Mouse (Mus musculus) kidney, embryonic 16.5 days (tissue): ENCODE results near the gene Usp46. TPM values are rescaled to one million over a fixed set of nuclear protein-coding genes. Genes with fewer than 3 reads are reported as not detected.

Experiments used
- ATAC-seq: fragments of 200-750 bp; cut with Nextera tagmentation; 2 replicates; pipeline ENCODE4 v1.8.0; 2017; ENCODE audit warnings: moderate TSS enrichment; ENCODE audit not compliant: low FRiP score, low TSS enrichment
- H3K27ac ChIP-seq: fragments of 300-500 bp; sonication (generic); 2 replicates; pipeline ENCODE4 v1.5.1; 2014; ENCODE audit warnings: low read length
- H3K27me3 ChIP-seq: fragments of 300-500 bp; sonication (generic); 2 replicates; pipeline ENCODE4 v1.6.1; 2014; ENCODE audit warnings: low read length, control low read depth, mixed read lengths; ENCODE audit not compliant: insufficient read depth
- H3K36me3 ChIP-seq: fragments of 300-500 bp; sonication (generic); 2 replicates; pipeline ENCODE4 v1.6.1; 2014; ENCODE audit warnings: low read length, control low read depth, mixed read lengths; ENCODE audit not compliant: insufficient read depth
- H3K4me1 ChIP-seq: fragments of 300-500 bp; sonication (generic); 2 replicates; pipeline ENCODE4 v1.6.1; 2014; ENCODE audit warnings: low read length, control low read depth, mixed read lengths; ENCODE audit not compliant: insufficient read depth
- H3K4me2 ChIP-seq: fragments of 300-500 bp; sonication (generic); replicated peaks from 2 replicates; pipeline ENCODE4 v1.6.1; 2014; ENCODE audit warnings: low read depth, low read length
- H3K4me3 ChIP-seq: fragments of 300-500 bp; sonication (generic); 2 replicates; pipeline ENCODE4 v1.5.1; 2014; ENCODE audit warnings: mild to moderate bottlenecking, low read length
- H3K9ac ChIP-seq: fragments of 300-500 bp; sonication (generic); replicated peaks from 2 replicates; pipeline ENCODE4 v1.6.1; 2014; ENCODE audit warnings: low read length
- H3K9me3 ChIP-seq: fragments of 300-500 bp; sonication (generic); 2 replicates; pipeline ENCODE4 v1.6.1; 2016; ENCODE audit warnings: low read length, control low read depth
- WGBS: fragments of 180-500 bp; shearing (Covaris S2); extraction: QIAGEN DNeasy Blood & Tissue Kit; methylation state at CpG from one replicate; pipeline ENCODE4 v1.1.7; 2014; 5-methylcytosine and 5-hydroxymethylcytosine counted together
- polyA plus RNA-seq: library from polyadenylated mRNA; unstranded; fragments of >200 nt; fragmentation: Nextera tagmentation; extraction: Ambion mirVana; gene quantifications from 2 replicates; pipeline ENCODE4 v1.2.1, GENCODE M21; 2015

The Usp46 gene
- polyA plus RNA-seq, 1 experiment from 2014 or later, result 27.3 TPM

DNA sequence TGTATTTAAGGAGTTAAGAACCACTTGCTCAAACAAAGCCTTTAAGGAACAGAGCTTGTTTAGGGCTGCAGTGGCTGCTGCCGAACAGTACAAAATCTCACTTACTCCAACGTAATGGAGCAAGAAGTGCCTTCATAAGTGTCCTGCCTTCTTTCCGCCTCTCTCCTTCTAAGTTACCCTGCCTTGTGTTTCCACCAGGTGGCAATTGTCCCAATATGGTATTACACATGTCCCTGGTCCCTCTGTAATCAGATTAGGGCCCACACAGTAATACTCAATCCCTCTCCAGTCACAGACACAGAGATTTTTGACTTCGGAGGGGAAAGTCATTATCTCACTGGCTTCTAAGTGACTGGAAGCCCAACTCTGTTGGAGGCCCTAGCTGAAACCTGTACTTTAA is 34.1 kb downstream of the Usp46 start:
- H3K9me3 ChIP-seq, result no peaks in the 10 kb centered on the region
- no peak for ATAC-seq
- WGBS, result 96% methylated on average over 4 of the region's 4 CpGs
- H3K4me1 ChIP-seq, result 0 out of 2 replicates have a peak, but pooled peaks cover 3% of the 10 kb centered on the region
- H3K27ac ChIP-seq, result no peak overlapping the region
- peaks cover 26% of the 10 kb centered on the region for H3K36me3 ChIP-seq
- H3K9ac ChIP-seq, result no peak overlapping the region
- H3K27me3 ChIP-seq, result no peaks in the 10 kb centered on the region
- H3K4me3 ChIP-seq, result no peak overlapping the region
- H3K4me2 ChIP-seq, result no peak overlapping the region

DNA sequence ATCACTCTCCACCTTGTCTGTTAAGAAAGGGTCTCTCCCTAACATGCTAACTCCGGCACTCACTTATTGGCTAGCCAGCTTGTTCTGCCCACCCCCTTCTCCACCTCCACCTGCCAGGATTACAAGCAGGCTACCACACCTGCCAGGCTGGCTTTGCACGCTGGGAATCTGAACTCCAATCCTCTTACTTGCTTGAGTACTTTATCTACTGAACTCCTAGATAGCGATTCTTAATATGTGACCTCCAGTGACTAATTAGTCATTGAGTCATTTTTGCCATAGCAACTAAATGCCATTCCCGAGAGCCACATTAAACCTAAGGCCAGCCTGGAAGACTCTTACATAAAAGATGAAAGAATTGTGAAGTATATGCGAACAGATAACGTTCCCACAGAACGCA is 38.4 kb downstream of the Usp46 start:
- H3K4me3 ChIP-seq, result no peak overlapping the region
- peaks cover 26% of the 10 kb centered on the region for H3K36me3 ChIP-seq
- H3K9me3 ChIP-seq, result no peaks in the 10 kb centered on the region
- ATAC-seq, result no peak
- H3K27ac ChIP-seq, result no peak overlapping the region
- 0 out of 2 replicates have a peak, but pooled peaks cover 6% of the 10 kb centered on the region for H3K4me1 ChIP-seq
- no peaks in the 10 kb centered on the region for H3K27me3 ChIP-seq
- 69% methylated on average over 7 of the region's 7 CpGs for WGBS
- no peak overlapping the region for H3K9ac ChIP-seq
- H3K4me2 ChIP-seq, result no peak overlapping the region

DNA sequence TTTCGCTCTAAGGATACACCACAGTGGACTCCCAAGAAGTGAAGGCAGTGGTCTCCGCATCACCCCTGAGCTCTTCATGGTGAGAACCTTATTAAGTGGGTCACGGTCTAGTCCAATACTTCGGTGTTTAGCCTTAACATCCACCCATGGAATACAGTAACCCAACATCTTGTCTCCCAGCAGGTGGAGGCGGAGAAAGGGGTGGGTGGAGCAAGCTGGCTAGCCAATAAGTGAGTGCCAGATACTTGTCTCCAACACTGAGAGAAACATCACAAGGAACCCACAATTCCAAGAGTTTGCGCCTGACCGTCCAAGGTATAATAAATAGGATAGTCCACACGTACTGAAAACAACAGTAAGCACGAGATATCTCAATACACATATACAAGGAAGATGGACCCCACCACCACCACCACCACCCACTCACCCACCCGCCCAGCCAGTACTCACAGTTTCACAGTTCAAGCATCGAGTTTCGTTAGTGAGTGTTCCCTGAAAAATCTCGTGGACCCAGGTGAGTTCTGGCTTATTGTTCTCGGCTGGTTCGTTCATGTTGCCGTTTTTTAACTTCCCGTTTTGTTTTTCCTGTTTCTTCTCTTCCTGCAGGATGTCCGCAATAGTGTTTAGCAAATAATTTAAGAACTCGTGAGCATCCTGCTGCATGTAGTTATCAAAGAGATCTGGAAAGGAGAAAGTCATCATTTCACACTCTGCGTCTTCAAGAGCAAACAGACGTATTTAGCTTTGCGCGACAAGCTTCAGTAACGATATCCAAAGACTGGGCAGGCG is 39.3 kb downstream of the Usp46 start:
- Histone ChIP-seq H3K9ac (no peak overlapping the region), H3K27me3 (no peaks in the 10 kb centered on the region), H3K36me3 (peaks cover 26% of the 10 kb centered on the region), H3K4me1 (0 out of 2 replicates have a peak, but pooled peaks cover 6% of the 10 kb centered on the region), H3K9me3 (no peaks in the 10 kb centered on the region), H3K27ac (peak overlapping the region; percentile 53; the same call in 1 of the 2 replicates), H3K4me2 (no peak overlapping the region), H3K4me3 (no peak overlapping the region)
- ATAC-seq, result no peak
- WGBS, result 91% methylated on average over 25 of the region's 25 CpGs

DNA sequence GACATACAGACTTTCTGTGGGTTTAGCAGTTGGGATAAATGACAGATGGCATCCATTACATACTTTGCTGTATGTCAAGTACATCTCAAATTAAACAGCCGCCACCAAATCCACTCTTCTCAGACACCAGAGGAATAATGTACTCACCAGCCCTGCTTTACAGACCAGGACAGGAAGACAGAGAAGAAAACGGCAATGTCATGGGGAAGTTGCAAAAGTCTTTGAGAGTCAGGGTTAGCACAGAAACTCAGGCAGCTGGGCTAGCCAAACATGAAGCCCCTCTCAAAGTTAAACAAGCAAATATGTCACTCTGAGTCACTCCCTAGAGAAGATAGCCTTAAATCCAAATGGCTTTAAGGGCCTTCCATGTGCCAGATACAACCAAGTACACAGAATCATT is 40.0 kb downstream of the Usp46 start:
- Histone ChIP-seq H3K4me3 (no peak overlapping the region), H3K4me1 (0 out of 2 replicates have a peak, but pooled peaks cover 6% of the 10 kb centered on the region), H3K9me3 (no peaks in the 10 kb centered on the region), H3K27ac (peak overlapping the region; percentile 53; the same call in 1 of the 2 replicates), H3K9ac (no peak overlapping the region), H3K27me3 (no peaks in the 10 kb centered on the region), H3K36me3 (peaks cover 26% of the 10 kb centered on the region), H3K4me2 (no peak overlapping the region)
- 65% methylated on average over 2 of the region's 2 CpGs for WGBS
- ATAC-seq, result no peak

DNA sequence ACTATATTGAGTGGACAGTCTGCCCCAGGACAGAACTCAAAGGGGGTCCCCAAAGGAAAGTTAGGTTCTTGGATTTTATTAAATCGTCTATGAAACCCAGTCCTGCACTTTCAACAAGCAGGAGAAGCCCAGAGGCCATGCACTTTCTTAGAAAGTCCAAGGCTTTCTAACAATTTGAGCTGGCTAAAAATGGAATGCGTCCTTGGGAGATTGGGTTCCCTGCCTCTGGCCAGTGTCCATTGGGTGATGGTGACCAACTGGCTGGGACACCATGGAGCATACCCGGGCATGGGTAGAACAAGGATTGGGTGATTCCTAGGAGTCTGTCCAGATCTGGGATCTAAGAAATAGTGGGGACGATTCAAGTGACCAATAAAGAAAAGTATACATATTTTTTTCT is 47.7 kb downstream of the Usp46 start:
- peaks cover 36% of the 10 kb centered on the region for H3K36me3 ChIP-seq
- no peak for ATAC-seq

DNA sequence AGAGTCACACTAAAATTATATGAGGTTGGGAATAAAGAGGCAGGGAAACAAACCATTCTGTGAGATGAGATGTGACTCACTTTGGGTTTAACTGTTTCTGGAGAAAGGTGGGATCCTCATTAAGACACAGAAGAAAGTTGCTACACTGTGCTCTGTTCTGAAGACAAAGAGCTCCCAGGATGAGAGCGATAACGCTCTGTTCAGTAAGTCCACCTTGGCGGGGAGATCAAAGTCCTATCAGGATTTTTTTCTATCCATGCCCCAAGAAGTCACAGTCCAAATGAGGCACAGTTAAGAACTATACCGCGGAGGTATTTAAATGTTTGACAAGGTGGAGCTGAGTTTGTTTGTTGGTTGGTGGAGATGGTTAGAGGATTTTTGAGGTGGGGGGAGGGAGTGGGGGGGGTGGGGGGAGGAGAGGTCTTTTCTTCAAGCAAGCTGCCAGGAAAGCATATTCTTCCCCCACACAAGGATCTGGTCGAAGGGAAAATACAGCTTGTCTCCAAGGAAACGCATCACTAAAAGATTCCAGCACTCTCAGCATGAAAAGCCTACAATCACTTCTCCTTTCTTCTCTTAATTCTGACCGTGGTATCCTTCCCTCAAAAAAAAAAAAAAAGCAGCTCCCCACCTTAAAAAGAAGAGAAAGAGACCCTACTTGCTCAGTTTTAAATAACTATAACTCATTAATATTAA is 49.2 kb downstream of the Usp46 start:
- peaks cover 6% of the 10 kb centered on the region; the same call in 1 of the 2 replicates for H3K4me1 ChIP-seq
- peaks cover 5% of the 10 kb centered on the region; the same call in 1 of the 2 replicates for H3K9me3 ChIP-seq
- no peak overlapping the region for H3K9ac ChIP-seq
- ATAC-seq, result no peak
- H3K36me3 ChIP-seq, result peaks cover 42% of the 10 kb centered on the region
- no peaks in the 10 kb centered on the region for H3K27me3 ChIP-seq
- 89% methylated on average over 8 of the region's 8 CpGs for WGBS
- H3K27ac ChIP-seq, result no peak overlapping the region
- H3K4me3 ChIP-seq, result no peak overlapping the region
- no peak overlapping the region for H3K4me2 ChIP-seq

More for the DNA sequence above, 47.7 kb downstream of the Usp46 start:
- Histone ChIP-seq H3K9me3 (peaks cover 5% of the 10 kb centered on the region; the same call in 1 of the 2 replicates), H3K4me1 (peaks cover 6% of the 10 kb centered on the region; the same call in 1 of the 2 replicates), H3K27me3 (no peaks in the 10 kb centered on the region), H3K4me2 (no peak overlapping the region), H3K9ac (no peak overlapping the region), H3K27ac (no peak overlapping the region), H3K4me3 (no peak overlapping the region)
- WGBS, result 91% methylated on average over 4 of the region's 4 CpGs

DNA sequence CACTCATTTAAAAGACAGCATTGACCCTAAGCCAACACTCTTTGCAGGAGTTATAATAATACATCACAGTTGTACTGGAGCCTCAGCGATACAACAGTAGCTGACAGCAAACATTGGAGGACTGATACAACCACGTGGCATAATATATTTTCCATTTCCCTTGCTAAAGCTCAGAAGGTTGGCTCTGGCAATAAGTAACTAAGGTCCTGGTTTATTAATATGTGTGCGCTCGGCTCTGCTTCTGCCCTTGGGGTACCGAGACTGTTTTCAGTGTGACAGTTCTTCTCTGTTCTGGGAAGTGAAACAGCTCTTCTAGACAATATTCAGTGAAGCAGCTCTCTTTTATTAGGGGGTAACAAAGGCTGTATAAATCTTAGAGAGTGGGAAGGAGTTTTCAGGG is 50.7 kb downstream of the Usp46 start:
- WGBS, result 71% methylated on average over 5 of the region's 5 CpGs
- peaks cover 6% of the 10 kb centered on the region; the same call in 1 of the 2 replicates for H3K4me1 ChIP-seq
- H3K36me3 ChIP-seq, result peaks cover 39% of the 10 kb centered on the region
- peaks cover 5% of the 10 kb centered on the region; the same call in 1 of the 2 replicates for H3K9me3 ChIP-seq
- no peak overlapping the region for H3K4me2 ChIP-seq
- 0 out of 2 replicates have a peak overlapping the region, but pooled peaks have one; percentile 24 for H3K27ac ChIP-seq
- no peak overlapping the region for H3K4me3 ChIP-seq
- no peaks in the 10 kb centered on the region for H3K27me3 ChIP-seq
- ATAC-seq, result no peak; the same call in 1 of the 2 replicates
- no peak overlapping the region for H3K9ac ChIP-seq

DNA sequence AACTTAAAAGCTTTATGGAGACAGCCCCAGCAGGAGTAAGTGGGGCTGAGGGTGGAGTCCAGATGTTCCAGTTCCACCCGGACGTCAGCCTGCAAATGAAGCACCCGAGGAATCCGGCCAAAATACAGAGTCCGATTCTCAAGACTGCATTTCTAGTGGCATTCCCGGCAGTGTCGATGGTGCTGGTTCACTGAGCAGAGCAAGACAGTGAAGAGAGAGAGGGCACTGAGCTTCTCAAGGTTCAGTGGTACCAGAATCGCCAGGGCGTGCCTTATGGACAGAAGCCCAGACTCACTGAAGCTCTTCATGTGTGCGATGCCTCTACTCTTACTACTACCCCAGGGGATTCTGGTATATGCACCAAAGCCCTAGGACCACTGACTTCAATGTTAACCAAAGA is 56.6 kb downstream of the Usp46 start:
- ATAC-seq, result peak; percentile 92
- 52% methylated on average over 10 of the region's 10 CpGs for WGBS
- no peak overlapping the region for H3K4me2 ChIP-seq

DNA sequence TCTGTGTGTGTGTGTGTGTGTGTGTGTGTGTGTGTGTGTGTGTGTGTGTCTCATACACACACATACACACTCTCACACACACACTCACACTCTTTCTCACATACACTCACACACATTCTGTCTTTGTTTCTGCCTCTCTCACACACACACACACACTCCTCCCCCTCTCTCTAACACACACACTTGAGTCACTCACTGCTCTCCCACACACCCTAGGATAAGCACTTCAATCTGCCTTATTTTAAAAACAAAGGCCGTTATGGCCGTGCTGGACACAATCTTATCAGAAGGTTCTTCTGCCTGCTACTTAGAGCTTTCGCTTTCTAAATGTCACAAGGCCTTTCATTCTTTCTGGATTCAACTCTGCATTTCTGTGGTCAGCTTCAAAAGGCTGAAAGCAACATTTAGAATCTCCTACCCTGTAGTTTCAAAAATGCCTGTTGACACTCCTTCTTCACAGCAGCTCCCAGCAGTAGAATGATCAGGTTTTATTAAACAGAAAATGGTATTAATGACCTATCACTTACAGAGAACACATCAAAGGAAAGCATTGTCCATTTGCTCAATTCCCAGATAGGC is 60.6 kb downstream of the Usp46 start:
- H3K4me3 ChIP-seq, result no peak overlapping the region
- H3K27ac ChIP-seq, result no peak overlapping the region
- no peaks in the 10 kb centered on the region for H3K27me3 ChIP-seq
- H3K9me3 ChIP-seq, result no peaks in the 10 kb centered on the region
- H3K4me1 ChIP-seq, result peaks cover 9% of the 10 kb centered on the region
- no peak overlapping the region for H3K9ac ChIP-seq
- WGBS, result 70% methylated on average over 3 of the region's 3 CpGs
- ATAC-seq, result no peak
- H3K36me3 ChIP-seq, result peaks cover 33% of the 10 kb centered on the region
- H3K4me2 ChIP-seq, result no peak overlapping the region

More for the DNA sequence above, 56.6 kb downstream of the Usp46 start:
- peak overlapping the region; percentile 35; the same call in 1 of the 2 replicates for H3K27ac ChIP-seq
- H3K9ac ChIP-seq, result no peak overlapping the region
- H3K9me3 ChIP-seq, result no peaks in the 10 kb centered on the region
- no peaks in the 10 kb centered on the region for H3K27me3 ChIP-seq
- H3K4me3 ChIP-seq, result no peak overlapping the region
- peaks cover 19% of the 10 kb centered on the region for H3K36me3 ChIP-seq
- H3K4me1 ChIP-seq, result peaks cover 9% of the 10 kb centered on the region
